Mouse (Mus musculus): ENCODE measurements around the gene Rps6ka2. TPM values are rescaled to one million over a fixed set of nuclear protein-coding genes. Genes with fewer than 3 reads are reported as not detected.
"Not testable (repeated sequence)": the region's sequence is repeated elsewhere in the genome, so short reads cannot be mapped to it uniquely, and the experiment has no call there.

Rps6ka2 gene
- 10 to 100 TPM; 11.3 to 12.8 TPM for total RNA-seq (2021)
- long read RNA-seq, experiment 1, full-length matches to known transcripts = 2 of 6 reads
- long read RNA-seq, experiment 1, partial matches to known transcripts = 2 of 6 reads
- long read RNA-seq, experiment 1, other reads (novel, unspliced or antisense) = 2 of 6 reads
- long read RNA-seq, experiment 2, full-length matches to known transcripts = 1 of 7 reads
- long read RNA-seq, experiment 2, partial matches to known transcripts = 1 of 7 reads
- long read RNA-seq, experiment 2, other reads (novel, unspliced or antisense) = 5 of 7 reads

GRCm38 (mm10) chr17:7169627-7170303 is at the start of gene Rps6ka2:
Gene Rps6ka2, plus strand, starts transcription at chr17:7170115.
- DNase-seq (ENCODE audit: low spot score in 2 of 2) = peak; percentile 89 to 91

- not testable (repeated sequence) for DNase-seq (ENCODE audit: low spot score in 2 of 2)
These were observed 49.1 kb upstream of the Rps6ka2 start for GRCm38 (mm10) chr17:7120835-7121234.

GRCm38 (mm10) chr17:7122554-7122953 is 47.4 kb upstream of the Rps6ka2 start:
- DNase-seq (ENCODE audit: low spot score in 2 of 2) = not testable (repeated sequence)

- DNase-seq (ENCODE audit: low spot score in 2 of 2) = not testable (repeated sequence)
These were observed 43.4 kb upstream of the Rps6ka2 start for GRCm38 (mm10) chr17:7126475-7126874.

- not testable (repeated sequence) for DNase-seq (ENCODE audit: low spot score in 2 of 2)
These were observed 35.9 kb upstream of the Rps6ka2 start for GRCm38 (mm10) chr17:7134002-7134401.

- not testable (repeated sequence) for DNase-seq (ENCODE audit: low spot score in 2 of 2)
These were observed 34.6 kb upstream of the Rps6ka2 start for GRCm38 (mm10) chr17:7135277-7135676.

- no peak for DNase-seq (ENCODE audit: low spot score in 2 of 2)
These were observed 31.6 kb upstream of the Rps6ka2 start for GRCm38 (mm10) chr17:7138186-7138925.

GRCm38 (mm10) chr17:7140399-7141174 is 29.3 kb upstream of the Rps6ka2 start:
- DNase-seq (ENCODE audit: low spot score in 2 of 2) = no peak

GRCm38 (mm10) chr17:7142367-7142766 is 27.5 kb upstream of the Rps6ka2 start:
- no peak for DNase-seq (ENCODE audit: low spot score in 2 of 2)

- no peak for DNase-seq (ENCODE audit: low spot score in 2 of 2)
These were observed 25.9 kb upstream of the Rps6ka2 start for GRCm38 (mm10) chr17:7143885-7144518.

- DNase-seq (ENCODE audit: low spot score in 2 of 2) = no peak
These were observed 24.4 kb upstream of the Rps6ka2 start for GRCm38 (mm10) chr17:7145373-7146058.

GRCm38 (mm10) chr17:7146479-7146878 is 23.4 kb upstream of the Rps6ka2 start:
- no peak for DNase-seq (ENCODE audit: low spot score in 2 of 2)

- DNase-seq (ENCODE audit: low spot score in 2 of 2) = no peak
These were observed 22.0 kb upstream of the Rps6ka2 start for GRCm38 (mm10) chr17:7147920-7148321.

GRCm38 (mm10) chr17:7149328-7150195 is 20.4 kb upstream of the Rps6ka2 start:
- no peak for DNase-seq (ENCODE audit: low spot score in 2 of 2)

GRCm38 (mm10) chr17:7151446-7152100 is 18.3 kb upstream of the Rps6ka2 start:
- no peak for DNase-seq (ENCODE audit: low spot score in 2 of 2)

GRCm38 (mm10) chr17:7152662-7153061 is 17.3 kb upstream of the Rps6ka2 start:
- DNase-seq (ENCODE audit: low spot score in 2 of 2) = no peak

GRCm38 (mm10) chr17:7163955-7164354 is 6.0 kb upstream of the Rps6ka2 start:
- no peak for DNase-seq (ENCODE audit: low spot score in 2 of 2)

GRCm38 (mm10) chr17:7165524-7165923 is 4.4 kb upstream of the Rps6ka2 start:
- DNase-seq (ENCODE audit: low spot score in 2 of 2) = no peak

Measured in adrenal gland, adult 18-20 months (tissue).